Mouse (Mus musculus): ENCODE results near the gene Xpnpep1. TPM values are rescaled to one million over a fixed set of nuclear protein-coding genes. Genes with fewer than 3 reads are reported as not detected.

Gene Xpnpep1
- polyA plus RNA-seq, 1 experiment from 2014 or later = 139 TPM

DNA sequence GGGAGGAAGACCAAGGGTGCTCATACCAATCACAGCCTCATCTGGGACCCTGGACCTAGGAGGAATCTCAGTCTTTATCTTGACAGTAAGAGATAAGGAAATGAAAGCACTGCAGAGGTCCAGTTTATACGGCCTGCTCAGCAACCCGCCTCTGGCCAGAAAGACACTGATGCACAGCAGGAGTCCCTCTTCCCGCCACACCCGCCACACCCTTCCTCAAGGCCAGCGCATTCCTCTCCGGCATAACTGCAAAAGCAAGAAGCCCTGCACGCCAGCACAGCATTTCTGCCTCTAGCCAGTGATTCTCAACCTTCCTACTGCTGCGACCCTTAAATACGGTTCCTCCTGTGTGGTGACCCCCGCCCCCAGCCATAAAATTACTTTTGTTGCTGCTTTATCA is 16.8 kb downstream of the Xpnpep1 start:
- Histone ChIP-seq H3K4me1 (no peaks in the 10 kb centered on the region), H3K27ac (replicated peaks) (no peak overlapping the region), H3K36me3 (peaks cover 37% of the 10 kb centered on the region), H3K4me3 (no peak overlapping the region), H3K27me3 (no peaks in the 10 kb centered on the region), H3K9me3 (no peaks in the 10 kb centered on the region), H3K4me2 (replicated peaks) (no peak overlapping the region), H3K9ac (replicated peaks) (no peak overlapping the region)
- WGBS = 83% methylated on average over 10 of the region's 10 CpGs
- no peak for ATAC-seq (ENCODE audit: low FRiP score, low read depth)

DNA sequence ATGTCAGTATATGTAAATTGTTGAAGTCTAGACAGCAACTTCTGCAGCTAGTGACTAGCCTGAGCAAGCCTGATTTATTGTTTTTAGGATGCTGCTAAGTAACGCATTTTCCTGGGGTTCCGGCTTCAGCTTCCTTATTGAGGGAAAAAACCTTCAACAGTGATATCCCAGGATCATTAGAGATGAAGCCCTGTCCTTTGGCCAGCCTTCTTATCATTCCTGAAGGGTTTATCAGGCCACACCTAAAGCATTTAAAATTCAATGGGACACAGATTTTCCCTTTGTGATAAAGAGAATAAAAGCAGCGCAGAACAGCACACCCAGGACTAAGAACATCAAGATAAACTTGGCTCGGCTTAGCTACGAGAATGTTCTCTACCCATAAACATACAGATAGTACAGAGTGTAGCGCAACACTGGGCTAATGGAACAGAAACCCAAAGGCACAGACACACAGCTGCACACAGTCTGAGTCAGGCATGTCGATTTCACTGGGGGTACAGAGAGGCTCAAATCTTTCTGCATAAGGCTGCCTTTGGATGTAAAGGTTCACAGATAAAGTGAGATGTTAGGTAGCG is 17.9 kb downstream of the Xpnpep1 start:
- Histone ChIP-seq H3K4me3 (no peak overlapping the region), H3K9me3 (no peaks in the 10 kb centered on the region), H3K27me3 (no peaks in the 10 kb centered on the region), H3K27ac (replicated peaks) (no peak overlapping the region), H3K9ac (replicated peaks) (no peak overlapping the region), H3K36me3 (peaks cover 36% of the 10 kb centered on the region), H3K4me2 (replicated peaks) (no peak overlapping the region), H3K4me1 (no peaks in the 10 kb centered on the region)
- 88% methylated on average over 8 of the region's 8 CpGs for WGBS
- ATAC-seq (ENCODE audit: low FRiP score, low read depth) = no peak

DNA sequence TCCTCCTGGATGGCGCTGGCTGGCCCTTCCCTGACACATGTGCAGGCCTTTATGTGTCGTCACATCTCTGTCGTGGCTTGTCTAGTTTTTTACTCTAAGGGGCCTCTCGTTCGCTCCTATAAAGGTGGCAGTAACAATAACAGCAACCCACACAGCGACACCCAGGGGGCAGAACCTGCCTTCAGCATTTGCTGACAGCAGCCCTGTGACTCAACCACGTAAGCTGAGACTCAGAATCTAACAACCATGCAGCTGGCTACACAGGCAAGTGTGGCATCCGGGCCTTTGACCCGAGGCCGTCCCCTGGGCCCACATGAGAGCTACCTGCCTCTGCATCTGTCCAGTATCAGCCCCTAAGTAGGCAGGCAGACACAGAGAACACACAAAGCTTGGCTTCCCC is 18.5 kb downstream of the Xpnpep1 start:
- Histone ChIP-seq H3K9ac (replicated peaks) (no peak overlapping the region), H3K27ac (replicated peaks) (no peak overlapping the region), H3K27me3 (no peaks in the 10 kb centered on the region), H3K4me2 (replicated peaks) (no peak overlapping the region), H3K4me1 (no peaks in the 10 kb centered on the region), H3K9me3 (no peaks in the 10 kb centered on the region), H3K4me3 (no peak overlapping the region), H3K36me3 (peaks cover 30% of the 10 kb centered on the region)
- ATAC-seq (ENCODE audit: low FRiP score, low read depth) = no peak
- WGBS = 86% methylated on average over 10 of the region's 10 CpGs

DNA sequence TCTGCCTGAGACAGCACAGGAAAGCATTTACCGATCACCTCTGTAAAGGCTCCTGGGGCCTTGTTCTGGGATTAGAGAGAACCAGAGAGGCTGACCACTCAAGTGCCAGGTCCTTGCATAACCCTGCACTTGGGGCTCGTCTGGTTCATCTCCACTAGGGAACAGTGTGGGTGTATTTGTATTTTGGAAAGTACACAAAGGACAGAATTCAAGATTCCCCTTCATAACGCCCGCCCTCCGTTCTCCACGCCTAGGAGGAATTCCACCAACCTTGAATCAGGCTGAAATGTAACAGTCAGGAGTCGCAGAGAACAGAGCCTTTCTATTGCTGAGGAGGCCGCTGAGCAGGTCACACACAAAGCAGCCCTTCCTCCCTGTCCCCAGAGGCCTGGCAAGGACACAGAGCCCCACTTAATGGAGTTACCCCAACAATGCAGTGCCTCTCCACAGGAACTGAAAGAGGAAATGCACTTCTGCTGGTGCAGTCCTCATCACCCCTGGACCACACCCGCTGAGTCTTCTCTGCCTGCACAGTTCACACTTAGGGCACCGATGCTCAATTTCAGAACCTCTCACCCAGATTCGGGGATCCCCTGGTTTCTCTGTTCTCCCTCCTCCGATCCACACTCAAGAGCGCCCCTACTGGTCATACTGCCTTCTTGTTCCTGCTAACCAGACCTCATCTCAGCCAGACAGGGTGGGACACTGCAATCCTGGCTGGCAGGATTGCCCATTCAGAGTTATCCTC is 20.1 kb downstream of the Xpnpep1 start:
- Histone ChIP-seq H3K27me3 (no peaks in the 10 kb centered on the region), H3K4me3 (no peak overlapping the region), H3K4me2 (replicated peaks) (no peak overlapping the region), H3K36me3 (peaks cover 26% of the 10 kb centered on the region), H3K9ac (replicated peaks) (no peak overlapping the region), H3K9me3 (no peaks in the 10 kb centered on the region), H3K27ac (replicated peaks) (no peak overlapping the region), H3K4me1 (peaks cover 6% of the 10 kb centered on the region; the same call in 1 of the 2 replicates)
- ATAC-seq (ENCODE audit: low FRiP score, low read depth) = no peak
- 79% methylated on average over 13 of the region's 13 CpGs for WGBS

DNA sequence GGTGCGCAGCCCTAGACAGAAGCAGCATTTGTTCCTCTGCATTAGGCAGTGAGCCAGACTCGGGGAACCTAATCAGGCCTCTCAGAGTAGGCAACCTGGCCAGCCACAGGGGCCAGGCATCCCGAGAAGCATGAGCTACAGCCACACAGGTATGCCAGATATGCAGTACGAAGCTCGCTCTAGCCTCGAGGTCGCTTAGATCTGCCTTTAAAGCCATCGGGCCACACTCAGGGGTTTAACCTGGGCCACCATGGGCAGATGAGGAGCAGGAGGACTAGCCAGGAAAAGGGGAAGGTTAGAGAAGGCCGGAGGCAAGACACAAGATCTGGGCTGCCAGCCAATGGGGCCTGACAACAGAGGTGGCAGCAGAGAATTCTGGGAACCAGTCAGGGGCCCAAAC is 22.1 kb downstream of the Xpnpep1 start:
- ATAC-seq (ENCODE audit: low FRiP score, low read depth) = no peak
- peaks cover 16% of the 10 kb centered on the region for H3K36me3 ChIP-seq
- WGBS = 91% methylated on average over 9 of the region's 9 CpGs

DNA sequence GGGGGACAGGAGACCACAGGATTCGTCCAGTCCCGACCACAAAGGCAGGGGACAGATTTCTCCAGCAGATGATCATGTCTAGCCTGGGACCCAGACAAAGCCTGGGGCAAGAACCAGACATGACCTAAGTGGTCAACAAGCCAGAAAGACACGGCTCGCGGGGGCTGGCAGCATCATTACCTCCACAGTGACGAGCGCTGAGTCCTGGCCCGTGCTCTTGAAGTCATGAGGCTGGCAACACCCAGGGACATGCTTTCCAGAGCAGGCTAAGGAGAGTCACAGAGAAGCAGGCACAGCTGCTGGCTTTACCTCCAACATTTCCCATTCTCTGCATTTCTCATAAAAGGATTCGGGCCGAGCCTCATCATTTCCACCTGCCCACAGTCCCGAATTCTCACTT is 22.8 kb downstream of the Xpnpep1 start:
- Histone ChIP-seq H3K27ac (replicated peaks) (no peak overlapping the region), H3K4me1 (peaks cover 7% of the 10 kb centered on the region; the same call in 1 of the 2 replicates), H3K9me3 (no peaks in the 10 kb centered on the region), H3K4me2 (replicated peaks) (no peak overlapping the region), H3K4me3 (no peak overlapping the region), H3K27me3 (no peaks in the 10 kb centered on the region), H3K36me3 (peaks cover 16% of the 10 kb centered on the region), H3K9ac (replicated peaks) (no peak overlapping the region)
- no peak for ATAC-seq (ENCODE audit: low FRiP score, low read depth)
- 92% methylated on average over 11 of the region's 11 CpGs for WGBS

More for the DNA sequence above, 22.1 kb downstream of the Xpnpep1 start:
- no peak overlapping the region for H3K9ac ChIP-seq (replicated peaks)
- H3K9me3 ChIP-seq = no peaks in the 10 kb centered on the region
- no peak overlapping the region for H3K27ac ChIP-seq (replicated peaks)
- no peaks in the 10 kb centered on the region for H3K27me3 ChIP-seq
- peaks cover 7% of the 10 kb centered on the region; the same call in 1 of the 2 replicates for H3K4me1 ChIP-seq
- H3K4me2 ChIP-seq (replicated peaks) = no peak overlapping the region
- H3K4me3 ChIP-seq = no peak overlapping the region

DNA sequence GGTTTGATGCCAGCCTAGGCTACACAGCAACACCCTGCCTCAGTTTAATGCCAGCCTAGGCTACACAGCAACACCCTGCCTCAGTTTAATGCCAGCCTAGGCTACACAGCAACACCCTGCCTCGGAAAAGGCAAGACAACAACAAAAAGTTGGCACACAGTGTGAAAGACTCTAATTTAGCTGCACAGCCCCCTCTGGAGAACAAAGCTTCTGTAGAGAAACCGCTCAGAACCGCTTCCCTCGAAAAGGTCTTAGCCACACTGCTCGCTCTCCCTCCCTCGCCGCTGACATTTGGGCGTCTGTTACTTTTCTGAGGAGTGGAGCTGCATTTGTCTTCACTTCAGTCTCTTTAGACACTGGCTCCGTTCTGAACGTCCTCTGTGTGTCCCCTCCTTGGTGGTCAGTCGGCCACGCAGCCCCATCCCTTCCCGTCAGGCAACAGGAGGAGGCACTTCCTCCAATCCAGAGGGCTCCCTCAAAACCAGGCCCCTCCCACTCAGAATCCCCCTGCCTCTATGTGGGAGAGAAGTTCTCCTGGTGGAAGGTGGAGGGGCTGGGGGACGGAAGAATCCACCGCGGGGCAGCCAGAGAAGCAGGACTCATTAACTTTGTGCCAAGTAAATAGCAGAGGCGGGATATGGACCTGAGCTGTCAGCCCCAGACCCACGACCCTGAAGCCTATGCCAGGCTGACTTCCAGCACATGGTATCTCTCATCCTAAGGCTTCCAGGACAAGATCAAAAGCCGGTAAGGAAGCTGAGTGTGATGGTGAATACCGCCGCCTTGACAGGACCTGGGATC is 24.9 kb downstream of the Xpnpep1 start:
- Histone ChIP-seq H3K4me1 (peaks cover 7% of the 10 kb centered on the region; the same call in 1 of the 2 replicates), H3K36me3 (peaks cover 31% of the 10 kb centered on the region), H3K9ac (replicated peaks) (no peak overlapping the region), H3K4me3 (no peak overlapping the region), H3K27ac (replicated peaks) (no peak overlapping the region), H3K27me3 (no peaks in the 10 kb centered on the region), H3K9me3 (no peaks in the 10 kb centered on the region), H3K4me2 (replicated peaks) (peak overlapping the region; percentile 19; the same call in 1 of the 2 replicates)
- 64% methylated on average over 21 of the region's 21 CpGs for WGBS
- ATAC-seq (ENCODE audit: low FRiP score, low read depth) = peak; percentile 57; the same call in 1 of the 2 replicates

DNA sequence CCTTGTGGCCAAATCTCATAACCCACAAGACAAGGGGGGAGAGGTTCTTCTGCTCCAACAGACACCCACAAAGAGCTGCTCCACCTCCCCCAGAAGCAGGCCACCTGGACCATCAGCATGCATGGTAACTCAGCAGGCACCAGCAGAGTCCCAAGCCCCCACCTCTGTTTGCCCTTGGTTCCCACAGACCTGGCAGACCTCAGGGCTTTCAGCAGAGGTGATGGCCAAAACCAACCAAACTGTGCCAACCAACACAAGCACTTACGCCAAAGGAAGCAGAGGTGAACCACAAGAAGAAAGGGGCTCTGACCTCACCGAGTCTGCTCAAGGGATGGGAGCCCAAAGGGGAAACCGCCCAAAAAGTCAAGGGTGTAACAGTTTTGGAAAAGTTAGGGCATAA is 26.3 kb downstream of the Xpnpep1 start:
- H3K4me1 ChIP-seq = peaks cover 7% of the 10 kb centered on the region; the same call in 1 of the 2 replicates
- H3K36me3 ChIP-seq = peaks cover 38% of the 10 kb centered on the region
- H3K9ac ChIP-seq (replicated peaks) = no peak overlapping the region
- H3K4me3 ChIP-seq = no peak overlapping the region
- no peaks in the 10 kb centered on the region for H3K9me3 ChIP-seq
- H3K27me3 ChIP-seq = no peaks in the 10 kb centered on the region
- ATAC-seq (ENCODE audit: low FRiP score, low read depth) = no peak
- H3K27ac ChIP-seq (replicated peaks) = no peak overlapping the region
- no peak overlapping the region for H3K4me2 ChIP-seq (replicated peaks)
- 96% methylated on average over 3 of the region's 3 CpGs for WGBS

DNA sequence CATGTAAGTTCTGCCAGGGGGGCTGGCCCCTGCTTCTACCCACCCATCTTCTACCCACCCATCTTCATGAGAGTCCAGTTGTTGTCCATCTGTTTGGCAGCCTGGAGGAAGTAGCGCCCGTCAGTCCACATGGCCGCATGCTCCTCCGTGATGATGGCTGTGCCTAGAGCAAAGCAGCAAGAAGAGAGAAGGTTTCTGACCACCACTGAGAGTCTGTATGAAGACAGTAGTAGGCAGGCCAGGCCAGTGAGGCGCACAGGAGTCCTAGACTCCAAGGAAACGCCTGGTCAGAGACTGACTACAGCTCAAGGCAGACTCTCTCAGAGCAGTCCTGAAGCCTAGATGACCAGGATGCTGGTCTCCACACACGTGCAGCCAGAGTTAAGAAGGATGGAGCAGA is 26.7 kb downstream of the Xpnpep1 start:
- Histone ChIP-seq H3K4me1 (peaks cover 8% of the 10 kb centered on the region; the same call in 1 of the 2 replicates), H3K9ac (replicated peaks) (no peak overlapping the region), H3K9me3 (no peaks in the 10 kb centered on the region), H3K27ac (replicated peaks) (no peak overlapping the region), H3K4me3 (no peak overlapping the region), H3K36me3 (peaks cover 38% of the 10 kb centered on the region), H3K27me3 (no peaks in the 10 kb centered on the region), H3K4me2 (replicated peaks) (no peak overlapping the region)
- 96% methylated on average over 7 of the region's 7 CpGs for WGBS
- ATAC-seq (ENCODE audit: low FRiP score, low read depth) = no peak

DNA sequence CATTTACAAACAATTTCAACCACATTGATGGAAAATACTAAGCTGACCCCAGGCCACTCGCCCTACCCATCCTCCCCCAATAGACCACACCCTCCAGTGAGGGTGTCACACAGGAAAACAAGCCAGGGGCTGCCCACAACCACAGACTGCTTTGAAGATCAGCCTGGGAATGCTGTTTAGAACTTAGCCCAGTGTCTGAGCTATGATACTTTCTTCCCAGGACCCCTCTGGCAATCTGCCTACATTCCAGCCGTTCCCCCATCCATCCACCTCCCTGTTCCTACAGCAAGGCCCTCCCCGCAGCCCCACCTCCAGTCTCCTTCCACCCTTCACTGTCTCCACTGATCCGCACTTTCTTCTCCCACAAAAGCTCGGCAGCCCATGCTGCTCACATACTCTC is 29.1 kb downstream of the Xpnpep1 start:
- Histone ChIP-seq H3K27me3 (no peaks in the 10 kb centered on the region), H3K4me1 (peaks cover 10% of the 10 kb centered on the region; the same call in 1 of the 2 replicates), H3K9ac (replicated peaks) (no peak overlapping the region), H3K27ac (replicated peaks) (no peak overlapping the region), H3K9me3 (no peaks in the 10 kb centered on the region), H3K36me3 (peaks cover 55% of the 10 kb centered on the region), H3K4me3 (no peak overlapping the region), H3K4me2 (replicated peaks) (no peak overlapping the region)
- ATAC-seq (ENCODE audit: low FRiP score, low read depth) = no peak
- whole genome bisulfite sequencing = 82% methylated on average over 5 of the region's 5 CpGs

DNA sequence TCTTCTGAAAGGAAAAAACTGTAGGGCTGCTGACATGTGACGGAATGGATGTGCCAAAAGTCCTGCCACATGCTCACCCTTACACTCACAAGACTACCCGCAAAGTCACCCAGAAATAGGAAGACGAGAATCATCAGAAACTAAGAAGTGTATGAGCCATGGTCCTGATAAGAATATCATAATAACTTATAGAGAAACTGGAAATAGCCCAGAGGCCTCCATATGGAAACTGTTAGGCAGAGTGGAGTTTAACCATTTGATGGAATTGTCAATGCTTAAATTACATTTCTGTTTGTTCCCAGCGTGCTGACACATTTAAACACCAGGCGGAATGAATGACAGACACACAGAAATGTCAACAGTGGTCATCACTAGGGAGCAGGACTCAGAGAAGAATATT is 31.1 kb downstream of the Xpnpep1 start:
- ATAC-seq (ENCODE audit: low FRiP score, low read depth) = no peak
- Histone ChIP-seq H3K9me3 (no peaks in the 10 kb centered on the region), H3K4me3 (no peak overlapping the region), H3K36me3 (peaks cover 73% of the 10 kb centered on the region), H3K9ac (replicated peaks) (no peak overlapping the region), H3K4me2 (replicated peaks) (no peak overlapping the region), H3K27ac (replicated peaks) (no peak overlapping the region), H3K4me1 (0 out of 2 replicates have a peak, but pooled peaks cover 4% of the 10 kb centered on the region), H3K27me3 (no peaks in the 10 kb centered on the region)
- WGBS = 89% methylated on average over 5 of the region's 5 CpGs
